Mouse (Mus musculus): Measurements from ENCODE around the gene Rps3. TPM values are rescaled to one million over a fixed set of nuclear protein-coding genes. Genes with fewer than 3 reads are reported as not detected.
A peak's percentile ranks its signal among the peaks of the same experiment; 100 is the strongest.

Rps3 gene
- total RNA-seq (2015) (1,629 and 1,793 TPM in 2 replicates), total RNA-seq (2017) (2,248 and 2,565 TPM in 2 replicates)

DNA sequence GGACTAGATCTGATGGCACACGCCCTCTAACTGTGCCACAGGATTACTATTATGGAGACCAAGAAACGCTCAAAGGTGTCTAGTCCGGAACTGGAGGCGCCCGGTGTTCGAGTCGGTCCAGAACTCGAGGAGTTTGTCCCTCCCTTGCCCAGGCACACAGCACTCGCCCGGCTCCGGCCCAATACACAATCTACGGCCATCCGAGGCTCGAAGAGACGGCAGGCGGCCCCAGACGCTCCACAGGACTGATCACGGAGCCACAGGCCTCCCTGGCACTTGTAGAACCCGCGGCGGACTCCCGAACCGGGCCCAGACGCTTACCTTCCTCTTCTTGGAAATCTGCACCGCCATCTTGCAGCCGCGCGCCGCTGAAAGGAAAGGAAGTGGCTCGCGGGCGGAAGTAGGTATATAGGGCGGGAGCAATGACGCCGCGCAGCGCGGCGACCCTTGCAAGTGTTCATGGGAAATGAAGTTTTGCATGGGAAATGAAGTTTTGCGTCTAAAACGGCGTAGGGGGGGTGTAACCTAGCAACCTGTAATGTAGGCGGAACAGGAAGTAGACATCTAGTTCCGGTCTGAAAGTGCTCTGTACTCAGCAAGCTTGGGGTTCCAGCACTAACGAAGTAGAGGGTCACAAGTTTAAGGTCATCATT is at the start of gene Rps3:
Rps3 (minus strand) TSS at position 468 of the 653 bp plus-strand sequence.
- peak; percentile 93 for ATAC-seq (replicated peaks; ENCODE audit: poor library complexity)

DNA sequence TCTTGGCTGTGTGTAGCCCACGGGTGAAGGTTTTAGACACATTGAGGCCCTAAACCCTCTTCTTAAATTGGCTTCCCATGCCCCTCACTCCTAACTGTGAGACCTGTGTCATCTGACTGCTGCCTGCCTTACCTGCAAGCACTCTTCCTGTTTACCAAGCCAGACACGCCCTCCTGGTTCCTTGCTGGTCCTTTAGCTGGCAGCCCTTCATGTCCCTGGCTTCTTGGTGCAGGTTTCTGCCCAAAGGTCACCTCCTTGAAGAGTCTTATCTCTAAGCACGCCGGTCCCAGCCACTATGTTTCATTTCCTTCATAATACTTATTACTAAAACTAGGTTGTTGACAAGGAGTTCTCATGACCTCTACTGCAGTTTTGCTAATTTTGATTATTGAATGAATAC is 49.0 kb upstream of the Rps3 start:
- no peak for ATAC-seq (replicated peaks; ENCODE audit: poor library complexity)

DNA sequence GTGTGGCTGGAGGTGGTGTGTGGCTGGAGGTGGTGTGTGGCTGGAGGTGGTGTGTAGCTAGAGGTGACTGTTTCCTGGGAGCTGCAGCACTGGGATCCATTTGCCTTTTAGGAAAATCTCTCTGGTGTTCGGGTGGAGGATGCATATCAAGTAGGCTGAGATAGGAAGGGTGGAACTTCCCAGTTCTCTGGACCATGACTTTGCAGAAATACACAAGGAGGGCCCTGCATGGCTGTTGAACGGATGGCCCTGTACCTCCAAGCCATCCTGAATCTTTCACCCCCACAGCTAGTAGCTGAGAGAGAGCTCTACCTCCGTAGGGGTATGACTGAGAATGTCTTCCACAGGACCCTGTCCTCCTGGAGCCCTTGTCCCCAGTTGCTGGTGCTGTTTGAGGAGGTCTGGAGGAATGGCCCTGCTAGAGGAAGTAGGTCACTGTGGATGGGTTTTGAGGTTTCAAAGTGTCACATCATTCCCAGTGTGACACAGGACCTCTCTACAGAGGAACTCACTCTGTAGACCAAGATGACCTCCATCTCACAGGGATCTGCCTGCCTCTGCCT is 48.0 kb upstream of the Rps3 start:
- no peak for ATAC-seq (replicated peaks; ENCODE audit: poor library complexity)

DNA sequence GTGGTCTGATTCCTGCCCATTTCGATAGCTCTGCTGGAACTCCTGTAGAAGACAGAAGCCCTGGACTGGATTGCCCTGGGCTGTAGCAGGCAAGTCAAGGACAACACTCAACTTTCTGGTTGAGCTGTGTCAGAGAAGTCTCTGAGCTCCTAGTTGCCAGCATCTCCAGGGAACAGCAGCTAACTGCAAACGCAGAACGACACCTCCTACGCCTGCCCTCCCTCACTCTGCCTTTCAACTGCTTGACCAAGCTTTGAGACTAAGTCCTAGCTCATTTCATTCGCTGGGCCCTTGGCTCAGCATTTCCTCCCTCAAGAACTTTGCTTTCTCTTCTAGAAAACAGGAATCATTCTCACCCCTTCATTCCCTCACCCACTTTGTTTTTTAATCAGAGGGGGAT is 45.9 kb upstream of the Rps3 start:
- no peak for ATAC-seq (replicated peaks; ENCODE audit: poor library complexity)

DNA sequence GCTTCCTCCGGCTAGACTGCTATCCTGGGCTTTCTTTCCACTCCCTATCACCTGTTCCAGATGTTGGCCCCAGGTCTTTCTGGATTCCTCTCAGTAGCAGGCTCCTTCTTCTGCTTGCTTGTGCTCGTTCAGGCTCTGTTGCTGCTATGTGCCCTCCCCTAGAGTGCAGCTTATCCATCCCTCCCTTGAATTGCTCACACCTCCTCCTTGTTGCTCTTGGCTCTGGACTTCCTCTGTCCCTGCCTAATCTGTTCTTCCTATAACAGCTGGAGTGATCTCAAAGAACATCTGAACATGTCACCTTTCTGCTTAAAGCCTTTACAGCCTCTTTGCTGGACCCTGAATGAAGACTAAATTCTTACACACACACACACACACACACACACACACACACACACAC is 45.0 kb upstream of the Rps3 start:
- no peak for ATAC-seq (replicated peaks; ENCODE audit: poor library complexity)

DNA sequence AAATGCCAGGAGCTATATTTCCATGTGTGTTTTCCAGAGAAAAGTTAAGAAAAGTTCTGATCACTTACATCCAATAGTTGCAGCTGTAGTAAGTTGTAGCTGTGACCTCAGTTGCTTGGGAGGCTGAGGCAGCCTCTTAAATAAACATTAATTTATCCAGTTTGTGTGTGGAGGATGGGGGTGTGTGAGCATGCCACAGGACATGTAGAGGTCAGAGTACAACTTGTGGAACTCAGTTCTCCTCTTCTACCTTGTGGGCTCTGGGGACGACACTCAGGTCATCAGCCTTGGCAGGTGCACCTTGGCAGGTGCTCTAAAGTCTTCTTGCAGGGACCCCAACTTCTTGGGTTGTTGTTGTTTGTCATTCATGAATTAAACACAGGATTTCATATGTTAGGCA is 40.3 kb upstream of the Rps3 start:
- ATAC-seq (replicated peaks; ENCODE audit: poor library complexity) = no peak

DNA sequence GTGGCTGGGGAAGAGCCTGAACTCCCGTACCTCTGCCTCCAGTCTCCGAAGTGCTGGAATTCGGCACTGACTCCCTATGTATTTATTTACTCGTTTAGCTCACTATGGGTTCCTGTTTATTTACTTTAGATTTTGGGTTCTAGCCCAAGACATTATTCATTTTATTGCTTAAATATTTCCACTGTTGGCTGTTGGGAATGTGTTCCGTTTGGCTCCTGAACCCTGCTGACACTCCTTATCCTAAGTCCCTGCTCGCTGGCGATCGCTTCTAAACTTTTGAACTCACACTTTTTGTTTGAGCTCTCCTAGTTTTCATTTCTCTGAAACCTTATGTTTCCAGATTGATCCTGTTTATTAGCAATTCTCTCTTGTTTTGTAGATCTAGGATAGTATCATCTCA is 39.6 kb upstream of the Rps3 start:
- no peak for ATAC-seq (replicated peaks; ENCODE audit: poor library complexity)

DNA sequence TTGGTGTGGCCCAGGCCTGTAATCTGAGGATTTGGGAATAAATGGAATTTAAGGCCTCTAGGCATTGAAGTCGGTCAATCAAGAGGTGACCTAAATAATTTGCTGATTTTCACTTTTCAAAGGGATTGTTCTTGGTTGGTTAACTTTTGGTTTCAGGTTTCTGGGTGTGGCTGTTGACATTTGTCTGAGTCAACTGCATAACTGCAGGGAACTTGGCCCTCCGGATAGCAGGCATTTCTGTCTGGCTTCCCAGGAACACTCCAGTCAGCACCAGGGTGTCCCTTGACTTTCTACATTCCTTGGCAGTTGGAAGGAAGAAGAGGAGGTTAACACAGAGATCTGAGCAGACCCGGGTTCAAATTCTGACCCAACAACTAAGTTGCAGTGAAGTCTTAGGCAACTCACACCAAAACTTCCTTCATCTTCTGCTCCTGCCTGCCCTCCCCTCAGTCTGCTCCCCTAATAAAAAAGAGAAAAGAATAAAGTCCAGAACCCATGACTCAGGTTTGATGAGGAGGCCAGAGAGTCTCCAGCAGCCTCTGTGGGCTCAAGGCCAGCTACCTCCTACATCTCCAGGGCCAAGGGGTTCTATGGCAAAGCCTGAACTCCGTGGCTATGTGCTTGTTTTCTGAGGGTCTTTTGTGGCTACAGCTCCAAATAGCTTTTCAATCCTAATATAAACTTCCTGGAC is 35.6 kb upstream of the Rps3 start:
- no peak for ATAC-seq (replicated peaks; ENCODE audit: poor library complexity)

DNA sequence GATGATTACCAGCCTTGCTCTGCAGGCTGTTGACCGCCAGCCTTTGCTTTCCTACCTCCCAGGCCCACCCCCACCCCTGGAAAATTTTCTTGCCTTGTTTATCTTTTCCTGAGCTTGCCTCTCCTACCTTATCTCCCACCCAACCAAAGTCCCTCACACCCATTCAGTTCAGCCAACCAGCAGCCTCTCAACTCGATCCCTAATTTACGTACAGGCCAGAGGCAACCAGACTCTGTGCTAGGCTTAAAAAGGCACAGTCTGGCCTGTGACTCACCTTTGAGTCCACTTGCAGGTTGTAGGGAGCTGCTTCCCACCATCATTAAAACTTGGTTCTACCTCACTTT is 33.2 kb upstream of the Rps3 start:
- peak; percentile 61 for ATAC-seq (replicated peaks; ENCODE audit: poor library complexity)

DNA sequence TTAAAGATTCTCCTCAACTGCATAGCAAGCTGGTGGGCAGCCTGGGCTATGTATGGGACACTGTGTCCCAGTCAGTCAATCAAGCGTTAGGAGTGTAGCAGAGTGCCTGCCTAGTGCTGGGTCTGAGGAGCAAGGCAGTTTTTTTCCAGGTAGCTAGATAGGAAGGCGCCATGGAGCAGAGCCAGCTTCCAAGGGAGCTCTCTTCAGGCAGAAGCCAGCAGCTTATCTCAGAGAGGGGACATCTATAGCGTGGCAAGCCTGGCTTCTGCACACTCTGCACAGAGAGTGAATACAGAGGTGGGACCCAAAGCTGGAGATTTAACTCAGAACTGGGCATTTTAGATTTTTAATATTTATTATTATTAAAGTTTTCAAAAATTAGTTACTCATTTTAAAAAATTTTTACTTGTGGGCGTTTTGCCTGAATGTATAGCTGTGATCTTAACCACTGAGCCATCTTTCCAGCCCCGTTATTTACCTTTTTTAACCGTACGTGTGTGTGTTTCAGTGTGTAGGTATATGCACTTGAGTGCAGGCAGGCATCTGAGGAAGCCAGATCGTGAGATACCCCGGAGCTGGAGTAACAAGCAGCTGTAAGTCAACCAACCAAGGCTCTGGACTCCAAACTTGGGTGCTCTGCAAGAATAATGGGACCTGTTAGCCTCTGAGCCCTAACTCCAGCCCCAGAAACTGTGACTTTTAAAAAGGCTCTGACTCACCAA is 32.7 kb upstream of the Rps3 start:
- peak; percentile 55 for ATAC-seq (replicated peaks; ENCODE audit: poor library complexity)

DNA sequence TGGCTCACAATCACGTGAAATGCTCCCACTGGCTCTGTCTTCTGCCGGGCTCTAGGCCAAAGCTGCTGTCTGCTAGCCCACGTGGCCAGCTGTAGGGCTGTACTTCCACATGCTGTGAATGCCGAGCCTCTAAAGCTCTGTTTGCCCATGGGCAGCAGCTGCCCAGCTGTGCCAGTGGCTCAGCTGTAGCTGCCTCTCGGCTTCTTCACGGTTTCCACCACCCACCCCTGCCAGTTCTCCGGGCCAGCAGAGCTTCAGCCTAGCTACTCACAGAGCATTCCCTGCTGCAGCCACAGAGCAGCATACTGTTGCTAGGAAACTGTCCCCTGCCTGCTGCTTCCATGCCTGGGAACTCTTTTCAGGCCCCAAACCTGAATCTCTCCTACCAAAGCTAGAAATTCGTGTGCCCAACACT is 26.6 kb upstream of the Rps3 start:
- ATAC-seq (replicated peaks; ENCODE audit: poor library complexity) = peak; percentile 56

DNA sequence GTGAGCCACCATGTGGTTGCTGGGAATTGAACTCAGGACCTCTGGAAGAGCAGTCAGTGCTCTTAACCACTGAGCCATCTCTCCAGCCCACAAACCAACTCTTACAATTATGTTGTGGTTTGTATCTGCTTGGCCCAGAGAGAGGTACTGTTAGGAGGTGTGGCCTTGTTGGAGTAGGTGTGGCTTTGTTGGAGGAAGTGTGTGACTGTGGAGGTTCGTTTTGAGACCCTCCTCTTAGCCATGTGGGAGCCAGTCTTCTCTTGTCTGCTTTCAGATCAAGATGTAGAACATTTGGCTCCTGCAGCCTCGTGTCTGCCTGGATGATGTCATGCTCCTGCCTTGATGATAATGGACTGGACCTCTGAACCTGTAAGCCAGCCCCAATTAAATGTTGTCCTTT is 24.6 kb upstream of the Rps3 start:
- peak; percentile 73 for ATAC-seq (replicated peaks; ENCODE audit: poor library complexity)

DNA sequence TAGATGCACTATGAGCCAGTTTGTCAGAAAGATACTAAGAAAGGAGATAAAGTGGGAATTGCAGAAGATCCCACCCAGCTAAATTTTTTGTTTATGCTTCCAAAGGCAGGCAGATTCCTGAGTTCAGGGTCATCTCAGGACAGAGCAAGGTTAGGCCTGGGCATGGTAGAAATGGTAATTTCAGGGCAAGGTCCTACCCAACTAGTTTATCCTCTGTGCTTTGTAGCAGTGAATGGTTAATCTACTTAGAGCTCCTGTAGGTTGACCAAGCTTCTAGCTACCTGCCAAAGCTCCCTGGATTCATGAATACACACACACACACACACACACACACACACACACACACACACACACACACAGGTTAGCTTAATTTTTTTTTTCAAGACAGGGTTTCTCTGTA is 21.0 kb upstream of the Rps3 start:
- ATAC-seq (replicated peaks; ENCODE audit: poor library complexity) = no peak

DNA sequence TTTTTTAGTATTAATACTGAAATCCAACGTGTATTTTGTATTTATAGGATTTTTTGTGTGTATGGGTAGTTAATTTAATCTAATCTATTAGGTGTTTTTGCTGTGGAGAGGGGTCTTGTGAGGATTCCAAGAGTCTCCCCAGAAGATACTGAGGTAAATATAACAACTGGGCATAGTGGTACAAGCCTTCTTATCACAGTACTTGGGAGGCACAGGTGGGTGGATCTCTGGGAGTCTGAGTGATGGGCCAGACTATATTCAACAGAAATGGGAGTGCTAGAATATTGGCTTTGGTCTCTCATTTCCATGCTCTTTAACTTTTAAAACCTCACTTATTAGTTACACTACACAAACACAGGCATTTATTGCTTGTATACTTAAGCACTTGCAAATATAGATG is 17.6 kb upstream of the Rps3 start:
- no peak for ATAC-seq (replicated peaks; ENCODE audit: poor library complexity)

DNA sequence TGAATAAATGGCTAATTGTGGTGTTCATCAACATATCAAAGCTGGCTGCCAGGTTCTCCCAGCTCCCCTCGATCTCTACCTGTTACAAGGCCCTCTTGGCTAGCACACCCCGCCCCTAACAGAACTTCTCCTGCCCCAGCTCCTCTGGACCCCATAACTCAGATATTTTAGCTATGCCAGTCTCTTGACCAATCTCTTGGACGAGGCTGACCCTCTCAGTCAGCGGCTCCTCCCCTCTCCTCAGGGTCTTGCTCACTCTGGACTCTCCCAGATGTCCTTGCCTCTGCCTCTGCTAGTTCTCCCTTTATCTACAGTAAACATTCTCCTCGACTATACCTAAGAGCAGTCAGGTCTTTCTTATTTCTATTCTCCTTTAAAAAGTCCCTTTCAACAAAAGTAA is 17.1 kb upstream of the Rps3 start:
- ATAC-seq (replicated peaks; ENCODE audit: poor library complexity) = no peak

DNA sequence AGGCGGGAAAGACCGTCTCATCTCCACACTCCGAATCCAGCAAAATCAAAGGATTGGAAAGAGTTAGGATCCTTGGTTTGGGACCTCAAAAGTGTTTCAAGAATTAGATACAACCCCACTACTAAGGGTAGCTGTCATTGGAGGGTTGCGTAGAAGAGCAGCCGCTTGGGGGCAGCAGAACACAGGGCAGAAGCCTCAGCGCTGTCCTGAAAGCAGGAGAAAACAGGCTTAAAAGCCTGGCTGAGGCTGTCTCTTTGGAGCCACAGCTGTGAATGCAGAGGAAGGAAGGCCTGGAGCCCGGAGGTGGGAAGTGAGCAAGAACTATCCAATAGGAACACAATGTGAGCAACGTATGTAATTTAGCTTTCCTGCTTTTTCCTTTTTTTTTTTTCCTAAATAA is 16.7 kb upstream of the Rps3 start:
- peak; percentile 99 for ATAC-seq (replicated peaks; ENCODE audit: poor library complexity)

DNA sequence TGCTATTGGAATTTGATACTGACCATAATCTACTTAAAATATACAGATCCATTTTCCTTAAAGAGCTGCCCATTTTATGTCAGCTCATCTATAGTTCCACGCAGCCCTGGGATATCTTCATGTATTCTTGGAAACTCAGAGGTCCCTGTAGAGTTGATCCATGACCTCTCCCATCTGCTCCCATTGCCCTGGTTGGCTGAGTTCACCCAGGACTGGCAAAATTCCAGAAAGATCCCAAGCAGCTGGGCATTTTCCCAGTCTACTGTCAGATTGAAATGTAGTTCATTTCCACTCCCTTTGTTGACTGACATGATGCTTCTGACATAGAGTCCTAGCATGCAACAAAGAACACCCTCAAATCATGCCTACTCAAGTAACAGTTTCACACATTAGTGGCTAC is 15.6 kb upstream of the Rps3 start:
- no peak for ATAC-seq (replicated peaks; ENCODE audit: poor library complexity)

DNA sequence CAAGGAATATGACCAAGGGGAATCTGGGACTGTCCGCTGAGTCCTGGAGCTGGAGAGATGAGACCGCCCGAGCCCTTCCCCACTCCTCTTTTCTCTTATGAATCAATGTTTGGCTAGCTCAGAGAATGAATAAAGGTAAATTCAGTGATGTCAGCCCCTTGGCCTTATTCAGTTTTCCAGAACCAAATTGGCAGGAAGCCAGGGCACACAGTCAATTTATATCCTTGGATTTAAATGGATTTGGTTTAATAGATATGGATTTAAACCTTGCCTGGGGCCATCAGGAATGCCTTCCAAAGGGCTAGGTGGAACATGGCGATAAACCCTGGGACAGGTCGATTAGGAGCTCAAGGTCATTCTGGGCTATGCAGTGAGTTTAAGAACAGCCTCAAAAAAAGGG is 6.2 kb upstream of the Rps3 start:
- no peak for ATAC-seq (replicated peaks; ENCODE audit: poor library complexity)

DNA sequence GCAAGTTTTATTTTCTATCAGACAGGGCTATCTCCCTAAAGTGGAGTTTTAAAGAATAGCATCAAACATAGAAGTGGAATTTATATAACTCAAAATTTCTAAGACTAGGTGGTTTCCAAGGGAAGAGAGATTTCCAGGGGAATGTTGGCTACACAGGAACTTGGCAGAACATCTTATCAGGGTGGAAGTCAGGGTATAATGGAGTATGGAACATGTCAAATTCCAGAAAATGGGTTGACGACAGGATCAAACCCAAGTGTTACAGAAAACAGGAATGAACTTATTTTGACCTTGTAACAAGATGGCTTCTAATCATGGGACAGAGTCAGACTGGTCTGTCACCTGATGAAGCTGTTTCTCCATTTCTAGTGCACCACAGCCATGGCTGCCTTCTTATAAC is 1.1 kb upstream of the Rps3 start:
- ATAC-seq (replicated peaks; ENCODE audit: poor library complexity) = no peak

DNA sequence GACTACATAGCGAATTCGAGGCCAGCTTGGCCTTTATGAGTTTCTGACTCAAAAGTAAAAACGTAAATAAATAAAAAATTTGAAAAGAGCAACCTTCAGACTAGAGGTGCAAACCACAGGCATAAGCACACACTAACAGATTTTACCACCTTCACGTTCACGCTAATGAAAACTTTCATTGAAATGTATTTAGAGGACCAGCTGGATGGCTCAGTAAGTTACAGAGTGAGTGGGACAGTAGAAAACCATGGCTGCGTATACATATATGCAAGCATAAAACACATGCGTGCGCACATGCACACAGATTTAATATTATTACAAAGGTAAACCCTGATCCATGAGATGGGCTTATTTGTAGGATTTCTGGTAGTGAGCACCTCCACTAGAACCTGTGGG is 384 bp upstream of the Rps3 start:
- ATAC-seq (replicated peaks; ENCODE audit: poor library complexity) = no peak

DNA sequence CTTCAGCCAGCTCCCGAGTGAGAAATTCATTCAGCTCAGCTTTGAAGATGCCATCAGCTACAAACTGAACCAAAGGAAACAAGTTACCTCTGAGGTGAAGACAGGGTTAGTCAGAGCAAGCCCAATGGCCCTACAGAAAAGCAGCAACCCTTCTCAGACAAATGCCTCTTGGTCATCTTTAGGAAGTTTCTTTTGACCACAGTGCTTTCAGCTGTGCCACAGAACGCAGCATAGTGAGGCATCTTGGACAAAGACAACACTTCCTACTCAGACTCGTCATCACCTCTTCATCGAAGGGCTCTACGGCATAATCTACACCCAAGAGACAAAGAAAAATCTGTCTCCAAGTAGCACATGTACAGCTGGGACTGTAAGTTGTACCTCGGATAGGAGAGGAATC is 901 bp downstream of the Rps3 start:
- no peak for ATAC-seq (replicated peaks; ENCODE audit: poor library complexity)

DNA sequence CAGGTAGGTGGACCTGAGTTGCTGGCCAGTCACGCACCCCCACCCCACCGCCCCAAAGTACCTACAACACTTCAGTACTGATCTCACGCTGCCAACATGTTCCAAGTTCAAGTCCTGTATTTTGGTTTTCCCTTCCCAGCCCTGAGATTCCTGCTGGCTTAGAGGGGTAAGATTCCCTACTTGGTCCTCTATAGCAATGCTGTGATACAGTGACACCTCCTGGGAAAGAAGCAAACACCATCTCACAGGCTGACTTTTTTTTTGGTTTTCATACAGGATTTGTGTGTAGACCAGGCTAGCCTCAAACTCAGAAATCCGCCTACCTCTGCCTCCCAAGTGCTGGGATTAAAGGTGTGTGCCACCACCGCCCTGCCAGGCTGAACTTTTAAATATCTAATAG is 6.3 kb downstream of the Rps3 start:
- no peak for ATAC-seq (replicated peaks; ENCODE audit: poor library complexity)
